Comparison of ENCODE assay signal across 7 mouse cellular contexts in the genomic region with DNA sequence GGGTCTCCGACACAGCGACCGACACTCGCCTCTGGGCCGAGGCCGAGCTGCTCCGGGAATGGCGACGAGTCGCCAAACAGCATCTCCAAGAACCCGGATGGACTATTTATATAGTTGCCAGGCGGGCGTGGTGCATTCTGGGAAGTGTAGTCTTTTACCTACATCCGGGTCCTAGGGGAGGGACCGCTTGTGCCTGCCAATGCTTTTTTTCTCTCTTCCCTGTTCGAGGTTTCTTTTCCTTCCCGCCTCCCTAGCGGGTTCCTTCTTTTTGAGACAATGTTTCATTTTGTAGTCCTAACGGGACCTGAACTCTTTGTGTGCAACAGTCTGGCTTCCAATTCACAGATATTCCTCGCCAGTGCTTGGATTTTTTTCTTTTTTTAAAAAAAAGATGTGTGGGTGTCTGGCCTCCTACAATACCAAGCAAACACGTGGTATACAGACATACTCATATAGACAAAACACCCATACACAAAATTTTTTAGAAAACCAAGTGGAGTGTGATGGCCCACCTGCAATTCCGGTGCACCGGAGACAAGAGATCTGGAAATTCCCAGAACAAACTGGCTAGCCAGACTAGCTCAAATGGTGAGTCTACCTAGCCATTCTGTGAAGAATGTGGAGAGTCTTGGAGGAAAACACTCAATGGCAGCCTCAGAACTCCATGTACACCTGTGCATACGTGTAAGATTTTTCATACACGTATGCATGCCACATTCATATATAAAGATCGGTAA. TPM values are rescaled to one million over a fixed set of nuclear protein-coding genes. Genes with fewer than 3 reads are reported as not detected.
A peak's percentile ranks its signal among the peaks of the same experiment; 100 is the strongest.
DNase-seq lines count a peak whose midpoint lies in the region; ATAC-seq and TF ChIP-seq lines count a peak whose summit lies in the region.

A gene (minus strand): TSS at position 87 of the 737 bp plus-strand sequence.

- no peaks in the 10 kb centered on the region for H3K9me3 ChIP-seq in embryonic facial prominence, embryonic 12.5 days
- no peaks in the 10 kb centered on the region for H3K9me3 ChIP-seq in limb, embryonic 12.5 days
- no peaks in the 10 kb centered on the region for H3K9me3 ChIP-seq in midbrain, embryonic 15.5 days

- TF ChIP-seq CTCF in kidney, adult 2 months (conservative IDR thresholded peaks at IDR 0.05; ENCODE audit: insufficient read depth, insufficient read length, low read depth, low read length) = no peak
- TF ChIP-seq CTCF in spleen, adult 2 months (IDR thresholded peaks at IDR 0.05; ENCODE audit: extremely low read depth, insufficient read depth, insufficient read length, insufficient replicate concordance) = no peak

- DNase-seq in adrenal gland, postnatal 25 days = peak; percentile 91
- peak; percentile 97 to 100 for DNase-seq in heart, adult 18-20 months
- peak; percentile 99 for DNase-seq in kidney, adult 2 months
- DNase-seq in spleen, adult 2 months (ENCODE audit: low read depth in 1 of 2, low spot score in 2 of 2) = peak; percentile 89 to 94

- peaks cover 15% of the 10 kb centered on the region for H3K36me3 ChIP-seq in embryonic facial prominence, embryonic 12.5 days
- no peaks in the 10 kb centered on the region for H3K36me3 ChIP-seq in kidney, adult 2 months (ENCODE audit: control insufficient read depth, insufficient read depth, low read length)
- H3K36me3 ChIP-seq in limb, embryonic 12.5 days = peaks cover 21% of the 10 kb centered on the region; the same call in 1 of the 2 replicates
- no peaks in the 10 kb centered on the region for H3K36me3 ChIP-seq in midbrain, embryonic 15.5 days (replicated peaks)
- no peaks in the 10 kb centered on the region for H3K36me3 ChIP-seq in spleen, adult 2 months (ENCODE audit: control insufficient read depth, insufficient read depth, low read length)

- peak within 1 kb of the TSS; percentile 74 for H3K4me2 ChIP-seq in embryonic facial prominence, embryonic 12.5 days (replicated peaks)
- peak within 1 kb of the TSS; percentile 67 for H3K4me2 ChIP-seq in limb, embryonic 12.5 days
- peak within 1 kb of the TSS; percentile 56 for H3K4me2 ChIP-seq in midbrain, embryonic 15.5 days

- H3K9ac ChIP-seq in embryonic facial prominence, embryonic 12.5 days = peak within 1 kb of the TSS; percentile 98
- H3K9ac ChIP-seq in limb, embryonic 12.5 days (replicated peaks) = peak within 1 kb of the TSS; percentile 97
- H3K9ac ChIP-seq in midbrain, embryonic 15.5 days = peak within 1 kb of the TSS; percentile 98

- WGBS in embryonic facial prominence, embryonic 12.5 days = 14% methylated on average over 26 of the region's 26 CpGs
- 13% methylated on average over 26 of the region's 26 CpGs for WGBS in kidney, adult 2 months
- WGBS in limb, embryonic 12.5 days = 14% methylated on average over 26 of the region's 26 CpGs
- WGBS in midbrain, embryonic 15.5 days = 12% methylated on average over 26 of the region's 26 CpGs
- 14% methylated on average over 26 of the region's 26 CpGs for WGBS in spleen, adult 2 months

- peak; percentile 71 for ATAC-seq in embryonic facial prominence, embryonic 12.5 days (ENCODE audit: insufficient number of reproducible peaks, insufficient read depth, low FRiP score, low TSS enrichment)
- peak; percentile 83 for ATAC-seq in limb, embryonic 12.5 days (ENCODE audit: insufficient number of reproducible peaks, insufficient read depth, low FRiP score, low TSS enrichment, low read depth)
- peak; percentile 91 for ATAC-seq in midbrain, embryonic 15.5 days (replicated peaks)

- H3K27me3 ChIP-seq in embryonic facial prominence, embryonic 12.5 days = no peaks in the 10 kb centered on the region
- H3K27me3 ChIP-seq in kidney, adult 2 months (replicated peaks; ENCODE audit: control insufficient read depth, insufficient read depth, low read length) = no peaks in the 10 kb centered on the region
- no peaks in the 10 kb centered on the region for H3K27me3 ChIP-seq in limb, embryonic 12.5 days
- H3K27me3 ChIP-seq in midbrain, embryonic 15.5 days (replicated peaks) = no peaks in the 10 kb centered on the region
- no peaks in the 10 kb centered on the region for H3K27me3 ChIP-seq in spleen, adult 2 months (ENCODE audit: control insufficient read depth, insufficient read depth, low read length)

- H3K4me3 ChIP-seq in embryonic facial prominence, embryonic 12.5 days = peak within 1 kb of the TSS; percentile 100
- H3K4me3 ChIP-seq in kidney, adult 2 months (ENCODE audit: insufficient read depth, low read depth, low read length) = peak within 1 kb of the TSS; percentile 96
- H3K4me3 ChIP-seq in limb, embryonic 12.5 days (replicated peaks) = peak within 1 kb of the TSS; percentile 100
- H3K4me3 ChIP-seq in midbrain, embryonic 15.5 days = peak within 1 kb of the TSS; percentile 92
- H3K4me3 ChIP-seq in spleen, adult 2 months (ENCODE audit: extremely low read depth, insufficient read depth, insufficient read length) = peak within 1 kb of the TSS; percentile 89

- peak within 1 kb of the TSS; percentile 86 for H3K27ac ChIP-seq in embryonic facial prominence, embryonic 12.5 days
- peak within 1 kb of the TSS; percentile 87 for H3K27ac ChIP-seq in kidney, adult 2 months (ENCODE audit: insufficient read depth, low read depth, low read length)
- H3K27ac ChIP-seq in limb, embryonic 12.5 days = peak within 1 kb of the TSS; percentile 82
- H3K27ac ChIP-seq in midbrain, embryonic 15.5 days = peak within 1 kb of the TSS; percentile 93
- H3K27ac ChIP-seq in spleen, adult 2 months (ENCODE audit: insufficient read depth, low read length) = peak within 1 kb of the TSS; percentile 68

- peaks cover 27% of the 10 kb centered on the region for H3K4me1 ChIP-seq in embryonic facial prominence, embryonic 12.5 days
- peaks cover 24% of the 10 kb centered on the region for H3K4me1 ChIP-seq in kidney, adult 2 months (ENCODE audit: control insufficient read depth, insufficient read depth, low read length)
- H3K4me1 ChIP-seq in limb, embryonic 12.5 days (replicated peaks) = peaks cover 25% of the 10 kb centered on the region
- peaks cover 47% of the 10 kb centered on the region for H3K4me1 ChIP-seq in midbrain, embryonic 15.5 days
- H3K4me1 ChIP-seq in spleen, adult 2 months (ENCODE audit: control insufficient read depth, insufficient read depth, insufficient read length) = peaks cover 6% of the 10 kb centered on the region; the same call in 1 of the 2 replicates

- peak; percentile 95 for TF ChIP-seq POLR2A in kidney, adult 2 months (IDR thresholded peaks at IDR 0.05; ENCODE audit: low read depth, low read length)
- peak; percentile 97 for TF ChIP-seq POLR2A in spleen, adult 2 months (IDR thresholded peaks at IDR 0.05; ENCODE audit: low read depth, low read length)

RNA-seq across cellular contexts. Expression of the gene that starts here (rescaled TPM):
- 269 and 281 TPM in 2 replicates for total RNA-seq in adrenal gland, postnatal 25 days (2021)
- polyA plus RNA-seq in embryonic facial prominence, embryonic 12.5 days (2016; fragmentation: Nextera tagmentation; extraction: Ambion mirVana) = 184 and 187 TPM in 2 replicates
- total RNA-seq in heart, adult 18-20 months (2021) = 100 to 1,000 TPM; 373 to 434 TPM
- 129 and 144 TPM in 2 replicates for polyA plus RNA-seq in kidney, adult 2 months (2012; rRNA removed)
- polyA plus RNA-seq in limb, embryonic 12.5 days (2016; fragmentation: Nextera tagmentation; extraction: Ambion mirVana) = 174 and 184 TPM in 2 replicates
- polyA plus RNA-seq in midbrain, embryonic 15.5 days (2015; fragmentation: Nextera tagmentation; extraction: Ambion mirVana) = 202 and 219 TPM in 2 replicates
- polyA plus RNA-seq in spleen, adult 2 months (2012; rRNA removed) = 124 and 125 TPM in 2 replicates

Comparison
In these comparisons a context has a peak if more than half of its experiments do, and no peak if none do; other contexts are left out.
1. Peak in every context shown above with its lines: DNase-seq, ATAC-seq, H3K4me3 ChIP-seq and H3K27ac ChIP-seq.